Mouse (Mus musculus) heart, adult 2 months (tissue): ENCODE data around the gene Slitrk1.

Experiments used
- CTCF ChIP-seq: fragments of 200-600 bp; IDR thresholded peaks from 2 replicates; pipeline ENCODE4 v1.8.1; 2022; ENCODE audit warnings: antibody characterized with exemption, mild to moderate bottlenecking, moderate library complexity
- EP300 ChIP-seq: fragments of 200-500 bp; IDR thresholded peaks from 2 replicates; pipeline ENCODE4 v1.6.1; 2011; ENCODE audit warnings: low read depth, low read length, control low read depth; ENCODE audit not compliant: insufficient read depth

- TF ChIP-seq CTCF (no peak), EP300 (no peak)
These were observed 54.6 kb downstream of the Slitrk1 start for GRCm38 (mm10) chr14:108859310-108859709.
